Mouse (Mus musculus): ENCODE results near the gene Olfr284. TPM values are rescaled to one million over a fixed set of nuclear protein-coding genes. Genes with fewer than 3 reads are reported as not detected.

The Olfr284 gene
- not detected in 2 replicates for polyA plus RNA-seq (2015; fragmentation: Nextera tagmentation; extraction: Ambion mirVana)

GRCm38 (mm10) chr15:98340887-98341286, at the start of gene Olfr284:
Olfr284 (minus strand) TSS chr15:98340987.

DNA sequence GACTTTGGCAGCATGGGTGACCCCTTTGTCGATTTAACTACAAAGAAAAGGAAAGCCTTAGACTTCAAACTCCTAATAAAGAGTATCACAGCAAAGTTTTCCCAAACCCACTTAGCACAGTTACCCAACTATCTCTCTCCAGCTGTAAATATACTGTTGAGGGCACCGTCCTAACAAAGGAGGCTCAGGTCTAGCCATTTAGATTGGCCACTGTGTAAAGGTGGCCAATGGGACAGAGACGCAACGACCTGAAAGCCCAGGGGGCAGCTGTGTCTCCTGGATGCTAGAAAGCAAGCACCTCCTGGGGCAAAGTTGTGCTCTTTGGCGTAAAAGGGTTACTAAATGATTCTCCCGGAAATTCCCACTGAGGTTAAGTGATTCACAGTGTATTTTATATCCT, 40.1 kb upstream of the Olfr284 start, which contains the start of gene Olfr283:
TSS of gene Olfr283 (minus strand) at position 101 of the 400 bp plus-strand sequence.

GRCm38 (mm10) chr15:98317177-98317724, 23.5 kb downstream of the Olfr284 start, which contains the start of gene Olfr285:
Olfr285 (minus strand) TSS chr15:98317353.

GRCm38 (mm10) chr15:98295628-98296551, 44.9 kb downstream of the Olfr284 start, which contains the start of gene Zfp641:
Zfp641 (minus strand) TSS chr15:98296161.

Other genes with a start within 250 kb of the Olfr284 start
- 27.5 and 33.3 TPM in 2 replicates for gene Pfkm, start 248.4 kb downstream of the Olfr284 start, polyA plus RNA-seq (2015; fragmentation: Nextera tagmentation; extraction: Ambion mirVana)
- 9.5 TPM in 2 replicates for gene Senp1, start 247.2 kb downstream of the Olfr284 start, polyA plus RNA-seq (2015; fragmentation: Nextera tagmentation; extraction: Ambion mirVana)
- 24.4 and 38.5 TPM in 2 replicates for gene Asb8, start 175.4 kb downstream of the Olfr284 start, polyA plus RNA-seq (2015; fragmentation: Nextera tagmentation; extraction: Ambion mirVana)
- gene Ccdc184, start 173.8 kb downstream of the Olfr284 start, polyA plus RNA-seq (2015; fragmentation: Nextera tagmentation; extraction: Ambion mirVana) = 2.5 and 6.1 TPM in 2 replicates
- gene Olfr288, start 145.4 kb downstream of the Olfr284 start, polyA plus RNA-seq (2015; fragmentation: Nextera tagmentation; extraction: Ambion mirVana) = not detected in 2 replicates
- gene Gm44579, start 120.0 kb downstream of the Olfr284 start, polyA plus RNA-seq (2015; fragmentation: Nextera tagmentation; extraction: Ambion mirVana) = not detected in 2 replicates
- gene Olfr287, start 119.9 kb downstream of the Olfr284 start, polyA plus RNA-seq (2015; fragmentation: Nextera tagmentation; extraction: Ambion mirVana) = not detected in 2 replicates
- gene Olfr286, start 106.5 kb downstream of the Olfr284 start, polyA plus RNA-seq (2015; fragmentation: Nextera tagmentation; extraction: Ambion mirVana) = not detected in 2 replicates
- gene H1fnt, start 83.7 kb downstream of the Olfr284 start, polyA plus RNA-seq (2015; fragmentation: Nextera tagmentation; extraction: Ambion mirVana) = not detected in 2 replicates
- gene Zfp641, start 44.8 kb downstream of the Olfr284 start, polyA plus RNA-seq (2015; fragmentation: Nextera tagmentation; extraction: Ambion mirVana) = 1.4 and 2.1 TPM in 2 replicates
- gene Olfr285, start 23.6 kb downstream of the Olfr284 start, polyA plus RNA-seq (2015; fragmentation: Nextera tagmentation; extraction: Ambion mirVana) = not detected in 2 replicates
- not detected in 2 replicates for gene Olfr283, start 40.0 kb upstream of the Olfr284 start, polyA plus RNA-seq (2015; fragmentation: Nextera tagmentation; extraction: Ambion mirVana)
- gene Olfr282, start 90.2 kb upstream of the Olfr284 start, polyA plus RNA-seq (2015; fragmentation: Nextera tagmentation; extraction: Ambion mirVana) = not detected in 2 replicates
- not detected in 2 replicates for gene Olfr281, start 111.6 kb upstream of the Olfr284 start, polyA plus RNA-seq (2015; fragmentation: Nextera tagmentation; extraction: Ambion mirVana)
- not detected in 2 replicates for gene OR5BS1P, start 128.9 kb upstream of the Olfr284 start, polyA plus RNA-seq (2015; fragmentation: Nextera tagmentation; extraction: Ambion mirVana)
- not detected in 2 replicates for gene Lalba, start 141.7 kb upstream of the Olfr284 start, polyA plus RNA-seq (2015; fragmentation: Nextera tagmentation; extraction: Ambion mirVana)
- not detected in 2 replicates for gene Olfr279, start 151.4 kb upstream of the Olfr284 start, polyA plus RNA-seq (2015; fragmentation: Nextera tagmentation; extraction: Ambion mirVana)
- 69.3 and 93.3 TPM in 2 replicates for gene Kansl2, start 193.3 kb upstream of the Olfr284 start, polyA plus RNA-seq (2015; fragmentation: Nextera tagmentation; extraction: Ambion mirVana)
- gene Ccnt1, start 229.9 kb upstream of the Olfr284 start, polyA plus RNA-seq (2015; fragmentation: Nextera tagmentation; extraction: Ambion mirVana) = 30.2 and 40.7 TPM in 2 replicates
- gene 4930415O20Rik, start 230.0 kb upstream of the Olfr284 start, polyA plus RNA-seq (2015; fragmentation: Nextera tagmentation; extraction: Ambion mirVana) = not detected in 2 replicates

Measured in adrenal gland, postnatal 0 days (tissue).